Mouse (Mus musculus) embryonic fibroblast, embryonic 13.5 days (primary cell): ENCODE measurements around the gene Adssl1. TPM values are rescaled to one million over a fixed set of nuclear protein-coding genes. Genes with fewer than 3 reads are reported as not detected.

Experiments used
- H3K27ac ChIP-seq: 2 replicates; pipeline ENCODE4 v1.5.1; 2012; ENCODE audit warnings: low read length, control low read depth, inconsistent platforms; ENCODE audit not compliant: insufficient read depth
- H3K4me1 ChIP-seq: 2 replicates; pipeline ENCODE4 v1.6.1; 2011; ENCODE audit warnings: low read length; ENCODE audit not compliant: control insufficient read depth, insufficient read depth
- H3K4me3 ChIP-seq: 2 replicates; pipeline ENCODE4 v1.5.1; 2011; ENCODE audit warnings: mild to moderate bottlenecking, control low read depth, low read length; ENCODE audit not compliant: insufficient read depth
- CTCF ChIP-seq: IDR thresholded peaks from 2 replicates; pipeline ENCODE4 v1.5.1; 2011; ENCODE audit warnings: mild to moderate bottlenecking, control low read depth, low read length, moderate library complexity, borderline replicate concordance; ENCODE audit not compliant: insufficient read depth
- POLR2A ChIP-seq: IDR thresholded peaks from 2 replicates; pipeline ENCODE4 v1.6.1; 2011; ENCODE audit warnings: low read depth, mild to moderate bottlenecking, control low read depth, low read length, moderate library complexity
- polyA plus RNA-seq: library from polyadenylated mRNA; stranded (reverse); fragments of >200 nt; gene quantifications from 2 replicates; pipeline ENCODE4 v1.2.4, GENCODE M21; 2011; ENCODE audit warnings: low read depth; ENCODE audit not compliant: missing spikeins, insufficient read length

Adssl1 gene
- polyA plus RNA-seq, 1 experiment: 2.2 TPM

- Histone ChIP-seq H3K27ac (peak overlapping the region; percentile 88), H3K4me1 (peaks cover 43% of the 10 kb centered on the region), H3K4me3 (no peak overlapping the region)
- TF ChIP-seq POLR2A (no peak), CTCF (no peak)
Observed at GRCm38 (mm10) chr12:112593951-112594915, 25.6 kb upstream of the Adssl1 start.

- Histone ChIP-seq H3K27ac (peak overlapping the region; percentile 88), H3K4me1 (peaks cover 43% of the 10 kb centered on the region), H3K4me3 (no peak overlapping the region)
- no peak for TF ChIP-seq CTCF
- no peak for TF ChIP-seq POLR2A
Observed at GRCm38 (mm10) chr12:112594989-112595388, 24.9 kb upstream of the Adssl1 start.

GRCm38 (mm10) chr12:112595626-112596025, 24.2 kb upstream of the Adssl1 start:
- Histone ChIP-seq H3K27ac (peak overlapping the region; percentile 88), H3K4me1 (peaks cover 40% of the 10 kb centered on the region), H3K4me3 (no peak overlapping the region)
- no peak for TF ChIP-seq CTCF
- TF ChIP-seq POLR2A: no peak

- H3K27ac ChIP-seq: peak overlapping the region; percentile 88
- TF ChIP-seq POLR2A (0 out of 2 replicates have a peak, but pooled peaks have one; percentile 9), CTCF (no peak)
- peaks cover 32% of the 10 kb centered on the region for H3K4me1 ChIP-seq
- no peak overlapping the region for H3K4me3 ChIP-seq
Observed at GRCm38 (mm10) chr12:112596454-112596853, 23.4 kb upstream of the Adssl1 start.

GRCm38 (mm10) chr12:112596891-112597500, 22.8 kb upstream of the Adssl1 start:
- TF ChIP-seq CTCF (no peak), POLR2A (0 out of 2 replicates have a peak, but pooled peaks have one; percentile 1)
- Histone ChIP-seq H3K4me1 (peaks cover 32% of the 10 kb centered on the region), H3K27ac (peak overlapping the region; percentile 88), H3K4me3 (no peak overlapping the region)

GRCm38 (mm10) chr12:112597618-112598017, 22.2 kb upstream of the Adssl1 start:
- TF ChIP-seq CTCF (no peak), POLR2A (no peak)
- Histone ChIP-seq H3K4me1 (peaks cover 32% of the 10 kb centered on the region), H3K27ac (peak overlapping the region; percentile 88; the same call in 1 of the 2 replicates), H3K4me3 (no peak overlapping the region)

- TF ChIP-seq CTCF (no peak), POLR2A (no peak)
- no peak overlapping the region for H3K4me3 ChIP-seq
- peaks cover 30% of the 10 kb centered on the region for H3K4me1 ChIP-seq
- H3K27ac ChIP-seq: peak overlapping the region; percentile 44
Observed at GRCm38 (mm10) chr12:112599198-112599597, 20.6 kb upstream of the Adssl1 start.

GRCm38 (mm10) chr12:112599942-112600611, 19.8 kb upstream of the Adssl1 start:
- Histone ChIP-seq H3K4me3 (no peak overlapping the region), H3K27ac (peak overlapping the region; percentile 10; the same call in 1 of the 2 replicates), H3K4me1 (peaks cover 27% of the 10 kb centered on the region)
- TF ChIP-seq POLR2A (no peak), CTCF (no peak)

GRCm38 (mm10) chr12:112604022-112604421, 15.8 kb upstream of the Adssl1 start:
- TF ChIP-seq CTCF (no peak), POLR2A (no peak)
- Histone ChIP-seq H3K4me1 (0 out of 2 replicates have a peak, but pooled peaks cover 4% of the 10 kb centered on the region), H3K4me3 (no peak overlapping the region), H3K27ac (no peak overlapping the region)
